Mouse (Mus musculus) hindbrain, embryonic 15.5 days (tissue): ENCODE measurements at regions not wholly inside any gene's neighbourhood (a gene's known extent, or its start where the extent isn't known, plus 50 kb on each side); places are given as distances from the start of the nearest gene placed in this dataset.

ENCODE experiments used
- ATAC-seq: fragments of 200-750 bp; cut with Nextera tagmentation; 2 replicates; pipeline ENCODE4 v1.8.0; 2017; ENCODE audit warnings: low read depth, moderate number of reproducible peaks, moderate TSS enrichment; ENCODE audit not compliant: low FRiP score
- H3K27ac ChIP-seq: fragments of 300-500 bp; sonication (generic); replicated peaks from 2 replicates; pipeline ENCODE4 v1.5.1; 2015; ENCODE audit warnings: mild to moderate bottlenecking, inconsistent platforms
- H3K27me3 ChIP-seq: fragments of 300-500 bp; sonication (generic); 2 replicates; pipeline ENCODE4 v1.6.1; 2015; ENCODE audit warnings: control low read depth, inconsistent platforms
- H3K36me3 ChIP-seq: fragments of 300-500 bp; sonication (generic); 2 replicates; pipeline ENCODE4 v1.6.1; 2015; ENCODE audit warnings: control low read depth, inconsistent platforms
- H3K4me1 ChIP-seq: fragments of 300-500 bp; sonication (generic); replicated peaks from 2 replicates; pipeline ENCODE4 v1.6.1; 2015; ENCODE audit warnings: control low read depth, inconsistent platforms
- H3K4me2 ChIP-seq: fragments of 300-500 bp; sonication (generic); 2 replicates; pipeline ENCODE4 v1.6.1; 2015; ENCODE audit warnings: moderate library complexity, mild to moderate bottlenecking, inconsistent platforms
- H3K4me3 ChIP-seq: fragments of 300-500 bp; sonication (generic); 2 replicates; pipeline ENCODE4 v1.5.1; 2015; ENCODE audit warnings: mild to moderate bottlenecking, inconsistent platforms
- H3K9ac ChIP-seq: fragments of 300-500 bp; sonication (generic); 2 replicates; pipeline ENCODE4 v1.6.1; 2015; ENCODE audit warnings: inconsistent platforms
- H3K9me3 ChIP-seq: fragments of 300-500 bp; sonication (generic); 2 replicates; pipeline ENCODE4 v1.6.1; 2016; ENCODE audit warnings: control low read depth, inconsistent platforms
- WGBS: fragments of 180-500 bp; shearing (Covaris S2); methylation state at CpG from one replicate; pipeline ENCODE4 v1.1.7; 2015; 5-methylcytosine and 5-hydroxymethylcytosine counted together

DNA sequence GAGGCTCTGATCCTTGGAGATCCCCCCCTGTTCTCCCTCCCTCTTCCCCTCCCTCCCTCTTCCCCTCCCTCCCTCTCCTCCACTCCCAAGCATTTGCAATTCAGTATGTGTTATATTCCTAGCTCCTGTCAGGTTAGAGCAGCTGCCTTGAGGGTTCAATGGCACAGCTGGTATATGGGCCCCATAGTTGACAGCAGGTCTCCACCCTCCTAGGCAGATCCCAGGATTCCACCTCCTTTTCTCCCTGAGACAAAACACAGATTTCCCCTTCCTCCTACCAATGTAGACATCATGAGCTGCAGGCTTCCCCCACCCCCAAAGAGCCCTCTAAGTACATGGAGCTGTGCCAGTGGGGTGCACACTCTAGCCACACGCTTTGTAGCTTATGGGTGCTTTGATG lies 137.8 kb downstream of the Unc5cl start:
- ATAC-seq, result no peak
- H3K9me3 ChIP-seq, result no peaks in the 10 kb centered on the region
- no peak overlapping the region for H3K4me2 ChIP-seq
- H3K27ac ChIP-seq, result no peak overlapping the region
- WGBS, result 71% methylated on average over 1 of the region's 1 CpGs
- H3K9ac ChIP-seq, result no peak overlapping the region
- H3K4me3 ChIP-seq, result no peak overlapping the region
- H3K36me3 ChIP-seq, result no peaks in the 10 kb centered on the region
- no peaks in the 10 kb centered on the region for H3K27me3 ChIP-seq
- no peaks in the 10 kb centered on the region for H3K4me1 ChIP-seq

DNA sequence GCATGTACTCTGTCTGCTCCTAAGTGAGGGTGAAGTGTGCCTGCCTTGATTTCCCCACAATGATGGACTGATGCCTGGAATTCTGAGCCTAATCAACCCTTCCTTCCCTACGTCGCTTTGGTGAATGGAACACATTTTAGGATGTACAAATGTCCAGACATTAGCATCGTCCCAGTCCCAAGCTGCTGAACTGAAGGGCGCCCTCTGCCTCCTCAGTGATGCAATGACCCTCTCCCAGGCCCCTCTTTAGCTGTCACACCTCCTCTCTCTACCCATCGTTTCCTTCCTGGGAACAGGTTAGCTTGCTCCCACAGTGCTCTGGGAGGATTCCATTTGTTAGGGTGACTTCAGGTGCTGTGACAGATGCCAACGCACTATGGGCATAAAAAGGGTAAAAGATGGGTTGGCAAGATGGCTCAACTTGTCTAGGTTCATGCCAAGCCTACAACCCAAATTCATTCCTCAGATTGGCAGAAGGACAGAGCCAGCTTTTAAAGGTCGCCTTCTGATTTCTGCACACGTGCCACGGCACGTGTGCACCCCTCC lies 140.8 kb downstream of the Unc5cl start:
- 79% methylated on average over 10 of the region's 10 CpGs for WGBS
- no peak for ATAC-seq

DNA sequence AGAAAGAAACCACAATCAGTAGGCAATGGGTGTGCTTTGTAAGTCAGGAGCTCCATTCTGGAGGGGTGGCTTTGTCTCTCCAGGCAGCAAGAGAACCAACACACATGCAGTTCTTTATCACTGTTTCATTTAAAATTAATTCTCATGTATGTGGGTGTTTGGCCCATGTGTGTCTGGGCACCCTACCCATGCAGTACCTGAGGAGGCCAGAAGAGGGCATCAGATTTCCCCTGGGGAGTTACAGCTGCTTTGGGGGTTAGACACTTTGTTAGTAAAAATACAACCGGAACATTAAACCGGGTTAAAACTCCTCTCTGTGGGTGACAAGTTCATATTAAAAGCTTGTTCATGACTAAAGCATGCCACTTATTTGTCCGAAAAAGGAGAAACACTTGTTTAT lies 141.7 kb downstream of the Unc5cl start:
- H3K27ac ChIP-seq, result no peak overlapping the region
- no peak for ATAC-seq
- H3K36me3 ChIP-seq, result no peaks in the 10 kb centered on the region
- no peak overlapping the region for H3K9ac ChIP-seq
- H3K9me3 ChIP-seq, result no peaks in the 10 kb centered on the region
- 79% methylated on average over 3 of the region's 3 CpGs for WGBS
- no peak overlapping the region for H3K4me2 ChIP-seq
- no peaks in the 10 kb centered on the region for H3K4me1 ChIP-seq
- H3K4me3 ChIP-seq, result no peak overlapping the region
- no peaks in the 10 kb centered on the region for H3K27me3 ChIP-seq

More for the DNA sequence above, 140.8 kb downstream of the Unc5cl start:
- Histone ChIP-seq H3K4me2 (no peak overlapping the region), H3K36me3 (no peaks in the 10 kb centered on the region), H3K4me3 (no peak overlapping the region), H3K9me3 (no peaks in the 10 kb centered on the region), H3K27ac (no peak overlapping the region), H3K9ac (no peak overlapping the region), H3K4me1 (no peaks in the 10 kb centered on the region), H3K27me3 (no peaks in the 10 kb centered on the region)

DNA sequence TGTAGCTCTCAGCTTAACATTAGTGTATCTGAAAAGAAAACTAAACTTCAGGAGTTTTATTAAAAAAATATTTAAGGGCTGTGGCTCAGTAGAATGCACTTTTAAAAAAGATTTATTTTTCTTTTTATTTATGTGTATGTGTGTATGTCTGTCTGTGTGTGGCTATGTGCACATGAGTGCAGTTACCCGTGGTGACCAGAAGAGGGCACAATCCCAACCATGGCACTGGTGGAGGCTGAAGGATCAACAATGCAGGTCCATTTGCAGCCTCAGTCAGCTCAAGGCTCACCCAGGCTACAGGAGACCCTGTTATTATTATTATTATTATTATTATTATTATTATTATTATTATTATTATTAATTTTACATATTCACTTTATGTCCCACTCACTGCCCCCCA lies 142.6 kb downstream of the Unc5cl start:
- H3K27me3 ChIP-seq, result no peaks in the 10 kb centered on the region
- H3K4me3 ChIP-seq, result no peak overlapping the region
- H3K36me3 ChIP-seq, result no peaks in the 10 kb centered on the region
- 94% methylated on average over 1 of the region's 1 CpGs for WGBS
- no peak overlapping the region for H3K4me2 ChIP-seq
- no peaks in the 10 kb centered on the region for H3K4me1 ChIP-seq
- no peak overlapping the region for H3K27ac ChIP-seq
- H3K9ac ChIP-seq, result no peak overlapping the region
- no peaks in the 10 kb centered on the region for H3K9me3 ChIP-seq
- ATAC-seq, result no peak

DNA sequence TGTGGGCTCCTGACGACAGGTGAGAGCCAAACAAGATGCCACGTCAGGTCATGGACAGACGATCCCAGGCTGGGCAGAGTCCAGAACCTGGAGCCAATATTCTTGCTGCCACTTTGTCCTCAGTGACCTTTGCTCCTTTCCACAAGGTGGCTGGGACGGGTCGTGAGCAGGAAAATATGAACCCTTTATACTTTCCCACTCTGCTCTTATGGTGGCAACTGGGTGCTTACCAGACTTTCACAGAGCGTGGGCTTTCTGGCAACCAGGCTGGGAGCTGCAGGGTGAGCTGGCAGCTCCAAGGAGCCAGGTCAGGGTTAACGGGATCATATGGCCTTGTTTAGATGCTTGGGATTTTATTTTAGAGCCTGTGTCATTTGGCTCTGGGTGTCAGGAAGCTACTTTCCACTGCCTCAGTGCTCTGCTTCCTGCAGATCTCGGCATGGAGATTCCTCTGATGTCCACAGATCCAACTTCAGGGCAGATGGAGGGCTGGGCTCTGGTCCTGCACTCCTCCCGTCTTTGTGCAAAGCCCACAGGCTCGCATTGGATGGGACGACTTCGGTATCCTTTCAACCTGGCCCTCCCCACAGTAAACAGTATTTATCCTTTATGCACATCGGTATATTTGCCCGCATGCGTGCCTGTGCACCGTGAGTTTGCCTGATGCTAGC lies 143.9 kb downstream of the Unc5cl start:
- 90% methylated on average over 16 of the region's 16 CpGs for WGBS
- no peaks in the 10 kb centered on the region for H3K36me3 ChIP-seq
- no peak for ATAC-seq
- no peaks in the 10 kb centered on the region for H3K9me3 ChIP-seq
- H3K27ac ChIP-seq, result no peak overlapping the region
- no peaks in the 10 kb centered on the region for H3K27me3 ChIP-seq
- H3K4me1 ChIP-seq, result no peaks in the 10 kb centered on the region
- H3K4me2 ChIP-seq, result no peak overlapping the region
- no peak overlapping the region for H3K9ac ChIP-seq
- H3K4me3 ChIP-seq, result no peak overlapping the region

DNA sequence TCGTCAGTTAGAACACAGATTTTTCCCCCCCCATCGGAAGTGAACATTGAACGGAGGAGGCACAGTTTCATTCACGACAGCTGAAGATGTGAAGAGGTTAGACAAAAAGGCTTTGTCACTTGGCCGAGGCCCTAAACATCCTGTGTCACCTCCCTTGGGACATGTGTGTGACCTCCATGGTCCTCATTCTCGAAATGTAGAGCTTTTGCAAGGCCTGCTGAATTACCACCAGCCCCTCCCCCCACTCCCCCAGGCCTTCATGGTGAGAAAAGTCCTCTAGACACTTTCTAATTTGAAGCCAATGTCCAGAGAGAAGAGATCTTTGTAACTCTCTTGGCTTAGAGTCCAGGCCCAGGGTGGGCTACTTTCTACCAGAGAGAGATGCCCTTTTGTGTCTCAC lies 145.5 kb downstream of the Unc5cl start:
- ATAC-seq, result no peak
- 68% methylated on average over 6 of the region's 6 CpGs for WGBS

DNA sequence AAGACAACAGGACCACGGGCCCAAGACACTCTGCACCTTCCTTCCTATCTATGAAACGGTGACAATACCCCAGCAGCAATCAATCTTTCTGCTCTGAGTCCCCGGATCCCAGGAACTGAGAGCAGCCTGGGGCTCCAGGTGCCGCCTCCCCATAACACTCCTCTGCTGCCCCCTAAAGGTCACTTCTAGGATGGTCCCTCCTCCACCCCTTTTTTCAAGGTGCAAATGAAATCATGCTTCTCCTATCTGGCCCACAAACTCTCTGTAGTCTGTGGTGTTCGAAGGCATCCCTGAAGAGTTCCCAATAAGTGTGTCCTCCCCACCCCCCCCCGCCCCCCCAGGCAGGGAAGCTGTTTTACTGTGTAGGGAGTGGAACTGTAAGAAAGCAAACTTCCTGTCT lies 147.9 kb downstream of the Unc5cl start:
- Histone ChIP-seq H3K4me2 (no peak overlapping the region), H3K9me3 (no peaks in the 10 kb centered on the region), H3K27ac (no peak overlapping the region), H3K9ac (no peak overlapping the region), H3K36me3 (no peaks in the 10 kb centered on the region), H3K27me3 (no peaks in the 10 kb centered on the region), H3K4me1 (no peaks in the 10 kb centered on the region), H3K4me3 (no peak overlapping the region)
- 6% methylated on average over 6 of the region's 6 CpGs for WGBS
- no peak for ATAC-seq

More for the DNA sequence above, 145.5 kb downstream of the Unc5cl start:
- no peaks in the 10 kb centered on the region for H3K36me3 ChIP-seq
- no peak overlapping the region for H3K4me3 ChIP-seq
- no peaks in the 10 kb centered on the region for H3K9me3 ChIP-seq
- H3K27ac ChIP-seq, result no peak overlapping the region
- H3K9ac ChIP-seq, result no peak overlapping the region
- H3K4me2 ChIP-seq, result no peak overlapping the region
- H3K4me1 ChIP-seq, result no peaks in the 10 kb centered on the region
- no peaks in the 10 kb centered on the region for H3K27me3 ChIP-seq

DNA sequence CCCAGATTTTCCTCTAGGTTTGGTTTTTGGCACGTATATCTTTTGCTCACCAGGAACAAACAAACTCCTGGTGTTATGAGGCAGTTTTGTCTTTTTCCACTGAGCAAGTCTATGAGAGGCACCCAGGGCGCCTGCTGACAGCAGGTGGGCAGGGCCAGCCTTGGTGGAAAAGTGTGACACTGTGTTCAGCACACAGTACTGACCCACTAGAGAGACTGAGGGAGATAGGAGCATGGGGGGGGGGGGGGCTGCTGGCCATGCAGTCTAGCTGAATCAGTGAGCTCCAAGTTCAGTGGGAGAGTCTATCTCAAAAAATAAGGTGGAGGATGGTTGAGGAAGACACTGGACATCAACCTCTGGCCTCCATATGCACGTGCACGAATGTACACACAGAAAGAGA lies 152.1 kb downstream of the Unc5cl start:
- H3K4me3 ChIP-seq, result no peak overlapping the region
- no peak overlapping the region for H3K4me2 ChIP-seq
- H3K9ac ChIP-seq, result no peak overlapping the region
- H3K27me3 ChIP-seq, result no peaks in the 10 kb centered on the region
- H3K27ac ChIP-seq, result no peak overlapping the region
- 92% methylated on average over 4 of the region's 4 CpGs for WGBS
- ATAC-seq, result no peak
- no peaks in the 10 kb centered on the region for H3K36me3 ChIP-seq
- H3K4me1 ChIP-seq, result 0 out of 2 replicates have a peak, but pooled peaks cover 1% of the 10 kb centered on the region
- no peaks in the 10 kb centered on the region for H3K9me3 ChIP-seq

DNA sequence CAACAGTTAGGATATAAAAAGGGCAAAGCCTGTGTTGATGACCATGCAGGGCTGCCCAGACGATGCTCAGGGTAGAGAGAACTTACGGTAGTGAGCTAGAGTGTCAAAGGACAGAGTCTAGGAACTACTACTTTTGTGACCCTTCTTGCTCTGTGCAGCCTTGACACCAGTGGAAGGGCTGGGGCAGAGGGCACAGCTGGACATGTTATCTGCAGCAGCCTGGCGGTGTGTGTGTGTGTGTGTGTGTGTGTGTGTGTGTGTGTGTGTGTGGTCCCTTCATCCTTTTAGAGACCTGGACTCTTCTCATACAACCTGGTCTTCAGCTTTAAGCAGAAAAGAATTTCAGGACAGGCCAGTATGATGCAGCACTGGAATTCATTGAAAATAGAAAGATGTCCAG lies 153.6 kb downstream of the Unc5cl start:
- no peak overlapping the region for H3K27ac ChIP-seq
- H3K9ac ChIP-seq, result no peak overlapping the region
- ATAC-seq, result no peak
- WGBS, result 91% methylated on average over 3 of the region's 3 CpGs
- H3K36me3 ChIP-seq, result no peaks in the 10 kb centered on the region
- H3K4me1 ChIP-seq, result 0 out of 2 replicates have a peak, but pooled peaks cover 5% of the 10 kb centered on the region
- no peaks in the 10 kb centered on the region for H3K27me3 ChIP-seq
- H3K4me3 ChIP-seq, result no peak overlapping the region
- H3K4me2 ChIP-seq, result no peak overlapping the region
- no peaks in the 10 kb centered on the region for H3K9me3 ChIP-seq

DNA sequence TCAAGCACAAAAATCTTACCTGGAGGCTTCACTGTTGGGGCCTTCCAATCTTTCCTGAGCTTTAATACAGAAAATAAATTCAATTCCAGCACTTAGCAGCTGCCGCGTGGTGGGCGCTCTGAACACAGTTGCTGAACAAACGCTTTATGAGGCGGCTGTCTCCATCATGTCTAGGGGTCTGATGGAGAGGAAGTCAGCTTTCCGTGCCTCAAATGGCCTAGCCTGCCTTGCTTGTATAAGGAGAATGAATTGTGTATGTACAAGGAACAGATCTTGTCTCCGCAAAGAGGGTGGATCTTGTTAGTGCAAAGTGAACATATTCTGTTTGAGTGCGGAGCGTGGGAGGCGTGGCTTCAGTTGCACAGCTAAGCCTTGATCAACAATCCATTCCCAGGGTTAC lies 155.4 kb downstream of the Unc5cl start:
- Histone ChIP-seq H3K27me3 (no peaks in the 10 kb centered on the region), H3K4me3 (no peak overlapping the region), H3K9ac (no peak overlapping the region), H3K4me1 (0 out of 2 replicates have a peak, but pooled peaks cover 5% of the 10 kb centered on the region), H3K36me3 (no peaks in the 10 kb centered on the region), H3K9me3 (no peaks in the 10 kb centered on the region), H3K4me2 (no peak overlapping the region), H3K27ac (no peak overlapping the region)
- ATAC-seq, result no peak
- 74% methylated on average over 10 of the region's 10 CpGs for WGBS

DNA sequence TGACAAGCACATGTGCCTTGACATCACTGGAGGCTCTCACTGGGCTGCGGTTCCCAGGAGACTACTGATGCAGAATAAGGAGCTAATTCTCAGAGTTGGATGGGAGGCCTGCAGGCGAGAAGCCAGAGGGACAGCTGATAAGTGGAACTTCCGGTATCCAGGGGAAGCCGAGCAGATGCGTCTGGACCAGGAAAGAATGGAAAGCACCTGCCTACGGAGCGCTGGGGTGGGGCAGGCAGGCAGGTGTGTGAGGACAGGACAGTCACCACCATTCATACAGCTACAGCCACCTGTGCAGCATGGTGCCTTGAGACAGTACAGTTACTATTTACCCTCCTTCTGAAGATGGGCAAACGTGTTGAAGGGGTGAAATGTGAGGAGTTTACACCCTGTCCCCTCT lies 156.1 kb downstream of the Unc5cl start:
- H3K4me1 ChIP-seq, result 0 out of 2 replicates have a peak, but pooled peaks cover 5% of the 10 kb centered on the region
- no peaks in the 10 kb centered on the region for H3K9me3 ChIP-seq
- H3K27ac ChIP-seq, result no peak overlapping the region
- no peak overlapping the region for H3K4me3 ChIP-seq
- no peak overlapping the region for H3K9ac ChIP-seq
- H3K36me3 ChIP-seq, result no peaks in the 10 kb centered on the region
- no peak for ATAC-seq
- WGBS, result 84% methylated on average over 8 of the region's 8 CpGs
- no peaks in the 10 kb centered on the region for H3K27me3 ChIP-seq
- H3K4me2 ChIP-seq, result no peak overlapping the region

DNA sequence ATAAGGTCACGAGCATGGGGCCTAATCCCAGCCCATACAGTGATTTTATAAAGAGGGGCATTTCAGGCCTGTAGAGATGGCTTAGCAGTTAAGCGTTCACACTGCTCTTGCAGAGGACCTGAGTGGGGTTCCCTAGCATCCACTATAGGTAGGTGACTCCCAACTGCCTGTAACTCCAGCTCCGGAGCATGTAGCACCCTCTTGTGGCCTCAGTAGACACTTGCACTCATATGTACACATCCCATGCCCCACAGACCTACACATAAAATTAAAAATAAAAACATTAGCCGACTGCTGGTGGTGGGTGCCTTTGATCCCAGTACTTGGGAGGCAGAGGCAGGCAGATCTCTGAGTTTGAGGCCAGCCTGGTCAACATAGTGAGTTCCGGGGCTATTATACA lies 158.8 kb downstream of the Unc5cl start:
- 95% methylated on average over 5 of the region's 5 CpGs for WGBS
- Histone ChIP-seq H3K27ac (no peak overlapping the region), H3K9ac (no peak overlapping the region), H3K4me1 (0 out of 2 replicates have a peak, but pooled peaks cover 5% of the 10 kb centered on the region), H3K4me3 (no peak overlapping the region), H3K27me3 (no peaks in the 10 kb centered on the region), H3K4me2 (no peak overlapping the region), H3K9me3 (no peaks in the 10 kb centered on the region), H3K36me3 (no peaks in the 10 kb centered on the region)
- no peak for ATAC-seq

DNA sequence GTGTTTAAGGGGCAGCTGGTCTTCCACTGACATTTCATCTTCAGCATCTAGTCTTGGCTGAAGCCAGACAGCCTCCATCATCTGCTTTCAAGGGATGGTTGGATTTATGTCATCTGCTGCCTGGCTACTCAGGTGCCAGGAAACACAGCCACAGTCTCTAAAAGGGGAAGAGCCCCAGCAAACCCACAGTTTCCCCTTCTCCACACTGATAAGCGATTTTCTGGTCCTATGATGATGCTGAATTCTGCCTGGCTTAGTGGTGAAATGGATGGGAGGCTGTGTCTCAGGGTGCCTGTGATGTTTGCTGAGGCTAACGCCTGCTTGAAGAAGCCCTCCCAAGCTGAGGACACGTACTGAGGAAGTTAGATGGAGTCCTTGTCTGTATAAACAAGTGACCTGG lies 160.5 kb downstream of the Unc5cl start:
- Histone ChIP-seq H3K4me2 (no peak overlapping the region), H3K36me3 (no peaks in the 10 kb centered on the region), H3K27me3 (no peaks in the 10 kb centered on the region), H3K4me3 (no peak overlapping the region), H3K4me1 (0 out of 2 replicates have a peak, but pooled peaks cover 5% of the 10 kb centered on the region), H3K9me3 (no peaks in the 10 kb centered on the region), H3K27ac (no peak overlapping the region), H3K9ac (no peak overlapping the region)
- 78% methylated on average over 3 of the region's 3 CpGs for WGBS
- ATAC-seq, result no peak
